Mouse (Mus musculus) lung, embryonic 14.5 days (tissue): ENCODE results near the gene Styxl1. TPM values are rescaled to one million over a fixed set of nuclear protein-coding genes. Genes with fewer than 3 reads are reported as not detected.

Source experiments
- ATAC-seq: fragments of 200-750 bp; cut with Nextera tagmentation; 2 replicates; pipeline ENCODE4 v1.8.0; 2017; ENCODE audit warnings: mild to moderate bottlenecking, moderate TSS enrichment, moderate library complexity; ENCODE audit not compliant: insufficient read depth
- DNase-seq: peaks from one replicate; pipeline ENCODE4 v3.0.0-alpha.2; 2015
- H3K27ac ChIP-seq: fragments of 300-500 bp; sonication (generic); 2 replicates; pipeline ENCODE4 v1.5.1; 2014; ENCODE audit warnings: low read depth, mild to moderate bottlenecking, moderate library complexity
- H3K27me3 ChIP-seq: fragments of 300-500 bp; sonication (generic); 2 replicates; pipeline ENCODE4 v1.6.1; 2014; ENCODE audit warnings: low read length, control low read depth; ENCODE audit not compliant: insufficient read depth
- H3K36me3 ChIP-seq: fragments of 300-500 bp; sonication (generic); 2 replicates; pipeline ENCODE4 v1.6.1; 2014; ENCODE audit warnings: control low read depth; ENCODE audit not compliant: insufficient read depth
- H3K4me1 ChIP-seq: fragments of 300-500 bp; sonication (generic); 2 replicates; pipeline ENCODE4 v1.6.1; 2014; ENCODE audit warnings: antibody characterized with exemption, control low read depth; ENCODE audit not compliant: insufficient read depth
- H3K4me2 ChIP-seq: fragments of 300-500 bp; sonication (generic); 2 replicates; pipeline ENCODE4 v1.6.1; 2014; ENCODE audit warnings: mild to moderate bottlenecking
- H3K4me3 ChIP-seq: fragments of 300-500 bp; sonication (generic); 2 replicates; pipeline ENCODE4 v1.5.1; 2014; ENCODE audit warnings: low read depth, low read length
- H3K9ac ChIP-seq: fragments of 300-500 bp; sonication (generic); 2 replicates; pipeline ENCODE4 v1.6.1; 2014
- H3K9me3 ChIP-seq: fragments of 300-500 bp; sonication (generic); 2 replicates; pipeline ENCODE4 v1.6.1; 2016; ENCODE audit warnings: low read depth, low read length, control low read depth
- CTCF ChIP-seq: IDR thresholded peaks from 2 replicates; pipeline ENCODE4 v1.5.1; 2016; ENCODE audit warnings: antibody characterized with exemption, low read depth
- WGBS: fragments of 180-500 bp; shearing (Covaris S2); extraction: QIAGEN DNeasy Blood & Tissue Kit; methylation state at CpG from one replicate; pipeline ENCODE4 v1.1.7; 2014; 5-methylcytosine and 5-hydroxymethylcytosine counted together
- polyA plus RNA-seq: library from polyadenylated mRNA; unstranded; fragments of >200 nt; fragmentation: Nextera tagmentation; extraction: Ambion mirVana; gene quantifications from 2 replicates; pipeline ENCODE4 v1.2.1, GENCODE M21; 2014

The Styxl1 gene
- polyA plus RNA-seq, 1 experiment from 2014 or later, result not detected

DNA sequence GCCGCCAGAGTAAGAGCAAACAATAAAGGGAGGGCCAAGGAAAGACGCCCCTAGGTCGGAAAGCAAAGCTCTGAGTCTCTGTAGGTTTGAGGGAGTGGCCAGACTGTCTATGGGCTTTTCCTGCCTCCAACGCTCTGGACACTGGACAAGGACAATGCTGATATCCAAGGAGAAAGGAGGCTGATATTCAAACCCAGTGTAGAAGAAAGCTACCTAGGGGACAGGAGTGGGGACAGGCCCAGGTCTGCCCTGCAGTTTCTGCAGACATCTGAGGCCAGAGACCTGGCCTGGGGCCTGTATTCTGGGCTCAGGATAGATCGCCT is 16.6 kb upstream of the Styxl1 start:
- H3K4me3 ChIP-seq, result 0 out of 2 replicates have a peak overlapping the region, but pooled peaks have one; percentile 14
- no peaks in the 10 kb centered on the region for H3K27me3 ChIP-seq
- DNase-seq (no peak), ATAC-seq (no peak)
- no peaks in the 10 kb centered on the region for H3K4me1 ChIP-seq
- TF ChIP-seq CTCF, result no peak
- H3K9me3 ChIP-seq, result no peaks in the 10 kb centered on the region
- H3K4me2 ChIP-seq, result peak overlapping the region; percentile 54
- H3K9ac ChIP-seq, result 0 out of 2 replicates have a peak overlapping the region, but pooled peaks have one; percentile 28
- WGBS, result 12% methylated on average over 5 of the region's 5 CpGs
- peaks cover 24% of the 10 kb centered on the region for H3K36me3 ChIP-seq
- H3K27ac ChIP-seq, result no peak overlapping the region

DNA sequence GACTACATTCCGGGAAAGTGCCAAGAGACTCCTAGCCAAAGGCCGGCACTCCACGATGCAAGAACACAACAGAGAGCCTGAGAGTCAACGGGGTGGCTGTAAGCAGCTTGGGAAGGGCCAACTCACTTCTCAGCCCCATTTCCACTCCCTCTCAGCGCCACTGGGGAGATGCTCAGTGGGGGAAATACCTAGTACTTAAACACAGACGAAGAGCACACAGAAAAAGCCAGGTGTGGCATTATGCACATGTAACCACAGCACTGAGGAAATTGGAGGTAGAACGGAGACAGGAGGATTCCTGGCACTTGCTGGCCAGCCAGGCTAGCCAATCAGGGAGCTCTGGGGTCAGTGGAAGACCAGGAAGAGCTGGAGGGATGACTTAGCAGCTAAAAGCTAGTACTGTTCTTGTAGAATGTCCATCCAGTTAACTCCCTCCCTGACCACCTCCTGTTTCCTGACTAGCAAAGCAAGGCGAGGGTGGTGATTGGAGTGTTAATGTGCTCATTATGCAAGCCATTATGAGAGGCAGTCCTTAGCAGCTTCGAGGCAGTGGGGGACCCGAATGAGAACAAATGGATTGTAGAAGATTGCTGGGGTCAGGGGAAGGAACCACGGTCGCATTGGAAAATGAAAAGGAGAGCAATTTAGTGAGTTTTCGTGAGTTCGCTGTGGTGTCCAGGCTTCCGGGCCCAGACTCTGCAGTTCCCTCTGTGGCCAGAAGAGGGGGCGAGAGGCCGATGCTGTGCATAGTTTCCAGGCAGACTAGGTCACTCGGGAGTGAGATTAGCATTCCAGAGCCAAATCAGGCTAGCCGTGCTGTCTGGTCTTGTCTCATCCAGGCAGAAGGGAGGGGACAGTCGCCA is 16.0 kb upstream of the Styxl1 start:
- Histone ChIP-seq H3K4me3 (peak overlapping the region; percentile 14), H3K9ac (peak overlapping the region; percentile 28; the same call in 1 of the 2 replicates), H3K4me2 (peak overlapping the region; percentile 54), H3K4me1 (no peaks in the 10 kb centered on the region), H3K27me3 (no peaks in the 10 kb centered on the region), H3K36me3 (peaks cover 30% of the 10 kb centered on the region), H3K9me3 (no peaks in the 10 kb centered on the region), H3K27ac (0 out of 2 replicates have a peak overlapping the region, but pooled peaks have one; percentile 20)
- WGBS, result 9% methylated on average over 20 of the region's 20 CpGs
- TF ChIP-seq CTCF, result peak; percentile 98
- peak; percentile 92 for DNase-seq
- ATAC-seq, result peak; percentile 86

DNA sequence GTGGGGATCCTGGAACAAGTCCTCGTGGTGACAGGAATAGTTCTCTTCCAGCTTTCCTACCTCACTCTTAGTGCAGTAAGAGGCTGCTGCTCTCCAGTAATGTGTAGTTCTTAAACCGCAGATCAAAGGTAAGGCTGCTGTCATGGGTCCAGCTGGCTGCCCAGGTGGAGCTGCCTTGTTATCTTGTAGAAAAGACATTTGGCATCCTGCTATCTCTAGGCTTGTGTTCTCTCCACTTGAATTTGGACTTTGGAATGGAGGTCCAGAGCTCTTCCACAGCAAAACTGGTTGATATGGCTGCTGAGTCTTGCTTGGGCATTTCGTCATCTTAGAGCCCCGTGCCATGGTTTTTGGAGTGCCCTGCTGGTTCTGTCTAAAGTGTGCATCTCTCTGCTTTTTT is 4.7 kb upstream of the Styxl1 start:
- Histone ChIP-seq H3K27ac (no peak overlapping the region), H3K9me3 (no peaks in the 10 kb centered on the region), H3K4me2 (no peak overlapping the region), H3K4me1 (peaks cover 8% of the 10 kb centered on the region; the same call in 1 of the 2 replicates), H3K4me3 (no peak overlapping the region), H3K9ac (no peak overlapping the region), H3K27me3 (no peaks in the 10 kb centered on the region), H3K36me3 (peaks cover 79% of the 10 kb centered on the region)
- ATAC-seq (no peak), DNase-seq (no peak)
- TF ChIP-seq CTCF, result no peak
- 81% methylated on average over 4 of the region's 4 CpGs for WGBS

DNA sequence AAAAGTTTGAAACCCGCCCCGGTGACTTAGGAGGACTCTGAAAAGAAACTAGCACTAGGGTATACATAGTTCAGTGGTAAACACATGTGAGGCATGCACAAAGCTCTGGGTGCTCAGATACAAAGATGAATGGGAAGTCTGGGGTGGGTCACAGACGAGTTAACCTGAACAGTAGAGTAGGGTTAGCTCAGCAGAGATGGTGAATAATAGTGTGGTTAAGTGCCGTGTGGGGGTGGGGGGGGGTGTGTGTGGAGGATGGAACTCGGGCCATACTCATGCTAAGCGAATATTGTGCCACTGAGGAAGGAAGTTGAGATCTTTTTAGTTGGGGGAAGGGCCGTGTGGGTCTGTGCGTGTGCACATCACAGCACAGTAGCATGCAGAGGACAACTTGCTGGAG is 2.1 kb upstream of the Styxl1 start:
- no peak for TF ChIP-seq CTCF
- H3K36me3 ChIP-seq, result peaks cover 53% of the 10 kb centered on the region
- peak overlapping the region; percentile 88; the same call in 1 of the 2 replicates for H3K4me2 ChIP-seq
- H3K9me3 ChIP-seq, result no peaks in the 10 kb centered on the region
- H3K4me3 ChIP-seq, result no peak overlapping the region
- 73% methylated on average over 8 of the region's 8 CpGs for WGBS
- no peak overlapping the region for H3K9ac ChIP-seq
- H3K4me1 ChIP-seq, result peaks cover 8% of the 10 kb centered on the region; the same call in 1 of the 2 replicates
- ATAC-seq (no peak), DNase-seq (no peak)
- no peaks in the 10 kb centered on the region for H3K27me3 ChIP-seq
- H3K27ac ChIP-seq, result no peak overlapping the region

DNA sequence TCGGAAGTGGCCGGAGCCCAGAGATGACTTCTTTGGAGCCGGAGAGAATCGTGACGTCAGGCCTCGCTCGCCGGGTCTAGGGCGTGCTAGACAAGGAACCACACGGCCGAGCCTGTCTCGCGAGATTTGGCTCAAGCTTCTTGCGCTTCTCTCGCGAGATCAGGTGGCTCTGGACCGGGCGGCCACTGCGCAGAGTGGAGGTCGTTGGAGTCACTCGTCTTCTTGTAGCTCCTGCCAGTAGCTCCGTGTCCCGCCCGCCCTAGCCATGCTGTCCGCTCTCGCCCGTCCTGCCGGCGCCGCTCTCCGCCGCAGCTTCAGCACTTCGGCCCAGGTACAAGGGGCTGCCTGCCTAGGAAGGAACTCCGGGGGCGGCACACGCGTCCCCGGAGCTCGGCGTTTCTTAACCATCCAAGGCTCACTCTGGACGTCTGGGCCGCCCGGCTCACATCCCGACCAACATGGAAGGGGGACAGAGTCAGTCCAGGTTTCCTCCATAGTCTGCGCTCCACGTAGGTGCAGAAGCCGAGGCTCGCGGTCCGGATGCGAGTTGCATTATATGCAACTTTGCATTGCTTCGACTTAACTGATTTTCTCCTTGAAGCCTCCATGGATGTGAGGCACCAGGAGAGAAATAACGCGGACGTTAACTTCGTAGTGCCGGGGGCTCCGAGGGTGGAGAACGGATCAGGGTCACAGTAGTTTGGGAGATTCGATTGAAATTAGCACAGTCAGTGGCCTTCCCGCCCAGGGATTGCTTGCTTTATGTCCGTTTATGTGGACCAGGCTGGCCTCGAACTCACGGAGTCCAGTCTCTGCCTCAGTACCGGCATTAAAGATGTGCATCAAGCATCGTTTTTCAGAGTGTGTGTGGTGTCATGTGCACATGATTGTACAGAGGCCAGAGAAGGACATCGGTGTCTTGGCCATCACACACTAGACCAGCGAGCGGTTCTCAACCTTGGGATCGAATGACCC is 573 bp upstream of the Styxl1 start, which contains the start of gene Mdh2:
TSS of gene Mdh2 (plus strand) at position 10 of the 975 bp plus-strand sequence.
- under 1% methylated on average over 70 of the region's 70 CpGs for WGBS

DNA sequence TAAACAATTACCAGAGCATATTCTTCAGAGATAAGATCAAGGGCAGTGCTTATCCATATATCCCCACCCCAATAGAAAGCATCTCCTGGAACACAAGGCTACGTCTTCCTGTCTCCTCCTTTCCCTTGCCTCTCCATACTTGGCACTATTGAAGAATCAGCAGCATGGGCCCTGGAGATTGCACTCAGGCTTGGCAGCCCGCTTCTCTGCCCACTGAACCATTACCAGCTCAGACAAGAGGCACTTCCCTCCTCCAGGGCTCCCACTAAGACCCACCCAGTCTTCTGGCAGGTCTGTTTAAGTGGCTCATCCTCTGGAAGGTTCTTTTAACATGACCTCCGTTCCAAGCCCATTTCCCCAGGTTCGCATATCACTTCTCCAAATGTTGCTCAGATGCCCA is 1.6 kb downstream of the Styxl1 start:
- no peak for ATAC-seq
- Histone ChIP-seq H3K4me2 (no peak overlapping the region), H3K4me1 (peaks cover 8% of the 10 kb centered on the region; the same call in 1 of the 2 replicates), H3K9ac (no peak overlapping the region), H3K27me3 (no peaks in the 10 kb centered on the region), H3K9me3 (no peaks in the 10 kb centered on the region), H3K4me3 (no peak overlapping the region), H3K36me3 (peaks cover 17% of the 10 kb centered on the region; the same call in 1 of the 2 replicates), H3K27ac (no peak overlapping the region)
- no peak for DNase-seq
- TF ChIP-seq CTCF, result no peak
- 71% methylated on average over 4 of the region's 4 CpGs for WGBS

More for the DNA sequence above, 573 bp upstream of the Styxl1 start, which contains the start of gene Mdh2:
- Histone ChIP-seq H3K36me3 (peaks cover 37% of the 10 kb centered on the region), H3K4me2 (peak within 1 kb of the TSS; percentile 88), H3K9me3 (no peaks in the 10 kb centered on the region), H3K9ac (peak within 1 kb of the TSS; percentile 86), H3K27me3 (no peaks in the 10 kb centered on the region), H3K4me3 (peak within 1 kb of the TSS; percentile 85), H3K27ac (peak within 1 kb of the TSS; percentile 90), H3K4me1 (peaks cover 8% of the 10 kb centered on the region; the same call in 1 of the 2 replicates)
- peak; percentile 98 for ATAC-seq
- peak; percentile 100 for DNase-seq
- TF ChIP-seq CTCF, result no peak
